Mouse (Mus musculus): ENCODE measurements at regions not wholly inside any gene's neighbourhood (a gene's known extent, or its start where the extent isn't known, plus 50 kb on each side); places are given as distances from the start of the nearest gene placed in this dataset.

DNA sequence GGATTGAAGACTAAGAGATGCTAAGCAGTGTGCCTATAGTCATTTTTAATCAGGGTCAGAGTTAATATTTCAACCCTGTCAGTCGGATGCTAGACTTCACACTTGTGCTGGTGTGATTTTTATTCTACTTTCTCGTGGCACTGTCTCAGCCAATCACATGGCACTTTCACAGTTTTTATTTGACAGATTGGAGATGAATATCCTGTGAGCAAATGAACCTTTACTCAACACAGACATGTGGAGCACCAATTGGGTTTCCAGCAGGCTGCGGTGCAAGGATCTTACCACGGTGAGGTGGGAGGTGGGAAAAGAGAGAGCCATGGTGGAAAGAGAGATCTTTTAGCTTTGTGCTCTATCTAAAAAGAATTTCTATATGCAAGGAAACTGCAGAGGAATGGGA lies 949.0 kb upstream of the Apob start:
- TF ChIP-seq CTCF (IDR thresholded peaks at IDR 0.05; ENCODE audit: borderline replicate concordance, extremely low read depth, insufficient read depth, insufficient read length) = no peak
- TF ChIP-seq POLR2A (IDR thresholded peaks at IDR 0.05; ENCODE audit: borderline replicate concordance, extremely low read depth, insufficient read depth, insufficient read length, poor library complexity, severe bottlenecking) = no peak
